Mouse (Mus musculus) CD4-positive, CD25-positive, alpha-beta regulatory T cell, adult 4 months (primary cell): ENCODE data around the gene Arhgef28. TPM values are rescaled to one million over a fixed set of nuclear protein-coding genes. Genes with fewer than 3 reads are reported as not detected.

Experiments
- ATAC-seq: one replicate; pipeline ENCODE4 v1.8.0; 2017
- polyA plus RNA-seq, 2 experiments: library from polyadenylated mRNA; unstranded; fragments of 100-300 nt; shearing (Covaris generic); gene quantifications; one replicate each; pipeline ENCODE4 v1.2.1; 2017

Gene Arhgef28
- polyA plus RNA-seq, 2 experiments from 2014 or later, result 0.47 TPM; not detected in 1

- no peak for ATAC-seq
Observed at GRCm38 (mm10) chr13:98011931-98012341, 194.3 kb downstream of the Arhgef28 start.

GRCm38 (mm10) chr13:98009070-98009469 lies 197.2 kb downstream of the Arhgef28 start:
- ATAC-seq, result no peak

- ATAC-seq, result no peak
Observed at GRCm38 (mm10) chr13:98008588-98008987, 197.7 kb downstream of the Arhgef28 start.

- no peak for ATAC-seq
Observed at GRCm38 (mm10) chr13:98005611-98006218, 200.5 kb downstream of the Arhgef28 start.

GRCm38 (mm10) chr13:98004647-98005414 lies 201.4 kb downstream of the Arhgef28 start:
- ATAC-seq, result no peak

- no peak for ATAC-seq
Observed at GRCm38 (mm10) chr13:98003690-98004089, 202.5 kb downstream of the Arhgef28 start.

GRCm38 (mm10) chr13:98002598-98002997 lies 203.6 kb downstream of the Arhgef28 start:
- no peak for ATAC-seq

GRCm38 (mm10) chr13:98002121-98002520 lies 204.1 kb downstream of the Arhgef28 start:
- no peak for ATAC-seq

GRCm38 (mm10) chr13:98001719-98002118 lies 204.5 kb downstream of the Arhgef28 start:
- ATAC-seq, result no peak

- no peak for ATAC-seq
Observed at GRCm38 (mm10) chr13:98000841-98001240, 205.4 kb downstream of the Arhgef28 start.

- ATAC-seq, result no peak
Observed at GRCm38 (mm10) chr13:97999130-97999529, 207.1 kb downstream of the Arhgef28 start.

- ATAC-seq, result no peak
Observed at GRCm38 (mm10) chr13:97998570-97998969, 207.7 kb downstream of the Arhgef28 start.

GRCm38 (mm10) chr13:97990939-97991338 lies 215.3 kb downstream of the Arhgef28 start:
- ATAC-seq, result no peak

GRCm38 (mm10) chr13:97988796-97989195 lies 217.4 kb downstream of the Arhgef28 start:
- no peak for ATAC-seq

- ATAC-seq, result no peak
Observed at GRCm38 (mm10) chr13:97986691-97987090, 219.5 kb downstream of the Arhgef28 start.

- ATAC-seq, result no peak
Observed at GRCm38 (mm10) chr13:97977104-97977503, 229.1 kb downstream of the Arhgef28 start.

GRCm38 (mm10) chr13:97976642-97977041 lies 229.6 kb downstream of the Arhgef28 start:
- ATAC-seq, result no peak

- ATAC-seq, result no peak
Observed at GRCm38 (mm10) chr13:97974532-97975194, 231.6 kb downstream of the Arhgef28 start.

GRCm38 (mm10) chr13:97973915-97974314 lies 232.3 kb downstream of the Arhgef28 start:
- ATAC-seq, result no peak

GRCm38 (mm10) chr13:97966077-97966476 lies 240.2 kb downstream of the Arhgef28 start:
- ATAC-seq, result no peak

GRCm38 (mm10) chr13:97964892-97965424 lies 241.3 kb downstream of the Arhgef28 start:
- no peak for ATAC-seq

- no peak for ATAC-seq
Observed at GRCm38 (mm10) chr13:97960142-97960541, 246.1 kb downstream of the Arhgef28 start.

- no peak for ATAC-seq
Observed at GRCm38 (mm10) chr13:97959394-97959888, 246.8 kb downstream of the Arhgef28 start.
